Mouse (Mus musculus) E14TG2a.4 (cell line): Measurements from ENCODE around the gene Rassf2.

ENCODE experiments used
- CTCF ChIP-seq: conservative IDR thresholded peaks from 2 replicates; pipeline ENCODE4 v1.5.1; 2014; ENCODE audit warnings: low read length
- NANOG ChIP-seq: IDR thresholded peaks from 2 replicates; pipeline ENCODE4 v1.6.1; 2014; ENCODE audit warnings: borderline replicate concordance, low read length, mixed read lengths
- POU5F1 ChIP-seq: IDR thresholded peaks from 2 replicates; pipeline ENCODE4 v1.6.1; 2014; ENCODE audit warnings: low read length, borderline replicate concordance

GRCm38 (mm10) chr2:132003916-132004315, 26.1 kb downstream of the Rassf2 start:
- TF ChIP-seq CTCF (no peak), POU5F1 (no peak), NANOG (no peak)
